Mouse (Mus musculus) stomach, embryonic 16.5 days (tissue): ENCODE measurements around the gene Gpx7. TPM values are rescaled to one million over a fixed set of nuclear protein-coding genes. Genes with fewer than 3 reads are reported as not detected.

Source experiments
- ATAC-seq: fragments of 200-750 bp; cut with Nextera tagmentation; 2 replicates; pipeline ENCODE4 v1.8.0; 2017; ENCODE audit warnings: moderate number of reproducible peaks, moderate TSS enrichment; ENCODE audit not compliant: insufficient read depth, low FRiP score
- H3K27ac ChIP-seq: fragments of 300-500 bp; sonication (generic); 2 replicates; pipeline ENCODE4 v1.5.1; 2014; ENCODE audit warnings: low read length
- H3K27me3 ChIP-seq: fragments of 300-500 bp; sonication (generic); 2 replicates; pipeline ENCODE4 v1.6.1; 2014; ENCODE audit warnings: low read length, control low read depth, mixed read lengths; ENCODE audit not compliant: control insufficient read depth, insufficient read depth
- H3K36me3 ChIP-seq: fragments of 300-500 bp; sonication (generic); 2 replicates; pipeline ENCODE4 v1.6.1; 2014; ENCODE audit warnings: low read length; ENCODE audit not compliant: control insufficient read depth, insufficient read depth
- H3K4me1 ChIP-seq: fragments of 300-500 bp; sonication (generic); 2 replicates; pipeline ENCODE4 v1.6.1; 2014; ENCODE audit warnings: low read length, control low read depth, mixed read lengths; ENCODE audit not compliant: control insufficient read depth, insufficient read depth
- H3K4me2 ChIP-seq: fragments of 300-500 bp; sonication (generic); 2 replicates; pipeline ENCODE4 v1.6.1; 2014; ENCODE audit warnings: low read depth, low read length, mixed read lengths
- H3K4me3 ChIP-seq: fragments of 300-500 bp; sonication (generic); replicated peaks from 2 replicates; pipeline ENCODE4 v1.5.1; 2014; ENCODE audit warnings: mild to moderate bottlenecking, low read length
- H3K9ac ChIP-seq: fragments of 300-500 bp; sonication (generic); 2 replicates; pipeline ENCODE4 v1.6.1; 2014; ENCODE audit warnings: low read length
- H3K9me3 ChIP-seq: fragments of 300-500 bp; sonication (generic); replicated peaks from 2 replicates; pipeline ENCODE4 v1.6.1; 2016; ENCODE audit warnings: low read length, control low read depth; ENCODE audit not compliant: control insufficient read depth
- WGBS: fragments of 180-500 bp; shearing (Covaris S2); extraction: QIAGEN DNeasy Blood & Tissue Kit; methylation state at CpG from one replicate; pipeline ENCODE4 v1.1.7; 2014; 5-methylcytosine and 5-hydroxymethylcytosine counted together
- polyA plus RNA-seq: library from polyadenylated mRNA; unstranded; fragments of >200 nt; fragmentation: Nextera tagmentation; extraction: Ambion mirVana; gene quantifications from 2 replicates; pipeline ENCODE4 v1.2.1, GENCODE M21; 2015

The Gpx7 gene
- polyA plus RNA-seq, 1 experiment from 2014 or later, result 66.6 TPM

DNA sequence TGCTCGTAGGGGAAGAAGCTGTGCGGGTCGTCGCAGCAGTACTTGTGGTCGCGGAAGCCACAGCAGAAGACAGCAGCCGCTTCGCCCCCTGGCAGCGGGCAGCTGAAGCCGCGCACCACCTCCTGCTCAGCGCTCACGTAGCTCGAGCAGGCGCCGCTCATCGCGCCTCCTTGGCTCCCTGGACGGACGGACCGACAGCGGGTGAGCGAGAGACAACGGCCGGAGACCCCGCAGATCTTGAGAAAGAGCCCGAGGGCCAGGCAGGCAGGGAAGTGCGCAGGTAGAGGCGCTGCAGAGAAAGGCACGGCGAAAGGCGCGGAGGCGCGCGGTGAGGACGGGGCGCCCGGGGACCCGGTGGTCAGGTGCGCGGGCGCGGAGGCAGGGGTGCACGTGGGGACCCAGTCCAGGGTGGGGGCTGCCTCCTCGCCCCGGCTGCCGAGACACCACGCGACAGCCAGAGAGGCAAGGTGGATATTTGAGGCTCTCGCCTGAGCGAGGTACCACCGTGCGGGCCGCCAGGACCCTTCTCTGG, 23.5 kb downstream of the Gpx7 start, which contains the start of gene Shisal2a:
Shisal2a (minus strand) TSS at position 167 of the 532 bp plus-strand sequence.
- H3K4me3 ChIP-seq, result peak within 1 kb of the TSS; percentile 52
- peak within 1 kb of the TSS; percentile 89 for H3K4me2 ChIP-seq
- 4% methylated on average over 55 of the region's 55 CpGs for WGBS
- no peak within 1 kb of the TSS for H3K27ac ChIP-seq
- 0 out of 2 replicates have a peak, but pooled peaks have one; percentile 9 for ATAC-seq
- H3K9me3 ChIP-seq, result no peaks in the 10 kb centered on the region
- peaks cover 5% of the 10 kb centered on the region for H3K27me3 ChIP-seq
- no peaks in the 10 kb centered on the region; the same call in 1 of the 2 replicates for H3K4me1 ChIP-seq
- no peaks in the 10 kb centered on the region for H3K36me3 ChIP-seq
- H3K9ac ChIP-seq, result peak within 1 kb of the TSS; percentile 75

- no peak for ATAC-seq
- no peaks in the 10 kb centered on the region for H3K9me3 ChIP-seq
- no peaks in the 10 kb centered on the region for H3K4me1 ChIP-seq
- H3K9ac ChIP-seq, result no peak overlapping the region
- H3K27me3 ChIP-seq, result peaks cover 5% of the 10 kb centered on the region
- no peaks in the 10 kb centered on the region for H3K36me3 ChIP-seq
- no peak overlapping the region for H3K27ac ChIP-seq
- no peak overlapping the region for H3K4me3 ChIP-seq
- no peak overlapping the region for H3K4me2 ChIP-seq
- 23% methylated on average over 1 of the region's 1 CpGs for WGBS
These were observed 26.6 kb downstream of the Gpx7 start for GRCm38 (mm10) chr4:108380146-108380545.

- H3K27me3 ChIP-seq, result peaks cover 5% of the 10 kb centered on the region
- no peak overlapping the region for H3K27ac ChIP-seq
- no peaks in the 10 kb centered on the region for H3K4me1 ChIP-seq
- H3K9me3 ChIP-seq, result no peaks in the 10 kb centered on the region
- H3K4me3 ChIP-seq, result no peak overlapping the region
- no peaks in the 10 kb centered on the region for H3K36me3 ChIP-seq
- no peak overlapping the region for H3K9ac ChIP-seq
- no peak for ATAC-seq
- no peak overlapping the region for H3K4me2 ChIP-seq
- WGBS, result 79% methylated on average over 3 of the region's 3 CpGs
These were observed 27.3 kb downstream of the Gpx7 start for GRCm38 (mm10) chr4:108379476-108379875.

DNA sequence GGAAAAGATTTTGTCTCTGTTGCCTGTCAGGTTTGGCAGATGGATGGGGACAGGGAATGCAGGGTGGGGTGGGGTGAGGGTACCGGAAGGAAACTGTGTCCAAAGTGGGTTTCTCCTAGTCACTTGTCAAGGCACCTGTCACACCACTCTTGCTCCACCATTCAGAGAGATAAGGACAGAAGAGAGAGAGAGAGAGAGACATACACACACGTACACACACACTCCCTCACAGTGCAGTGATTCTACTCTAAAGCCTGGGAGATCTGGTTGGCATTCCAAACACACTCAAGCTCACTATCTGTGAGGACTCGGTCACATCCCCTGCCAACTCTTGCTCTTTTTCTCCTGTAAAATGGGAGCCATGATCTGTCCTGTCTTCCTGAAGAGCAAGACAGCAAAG, 34.6 kb downstream of the Gpx7 start:
- ATAC-seq, result no peak
- WGBS, result 61% methylated on average over 3 of the region's 3 CpGs
- H3K4me2 ChIP-seq, result no peak overlapping the region

DNA sequence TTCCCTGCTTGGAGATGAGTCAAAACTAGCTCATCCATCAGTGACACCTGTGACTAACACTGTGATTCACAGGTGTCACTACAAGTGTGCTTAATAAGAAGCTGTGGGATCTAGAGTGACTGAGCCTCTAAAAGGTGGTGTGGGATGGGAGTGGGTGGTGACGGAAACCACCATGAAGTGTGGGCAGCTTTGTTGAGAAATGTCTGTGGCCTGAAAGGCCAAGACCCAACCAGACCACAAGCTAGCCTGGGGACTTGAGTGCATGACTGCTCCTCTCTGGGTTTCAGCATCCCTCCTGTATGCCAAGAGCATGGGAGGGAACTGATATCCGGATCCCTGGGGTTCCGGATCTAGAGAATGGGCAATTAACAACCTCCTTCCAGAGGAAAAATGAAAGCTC, 35.3 kb downstream of the Gpx7 start:
- Histone ChIP-seq H3K36me3 (no peaks in the 10 kb centered on the region), H3K9ac (no peak overlapping the region), H3K27me3 (no peaks in the 10 kb centered on the region), H3K4me3 (no peak overlapping the region), H3K4me1 (0 out of 2 replicates have a peak, but pooled peaks cover 7% of the 10 kb centered on the region), H3K9me3 (no peaks in the 10 kb centered on the region), H3K4me2 (no peak overlapping the region), H3K27ac (no peak overlapping the region)
- ATAC-seq, result no peak
- WGBS, result 88% methylated on average over 3 of the region's 3 CpGs

More for the DNA sequence above, 34.6 kb downstream of the Gpx7 start:
- Histone ChIP-seq H3K36me3 (no peaks in the 10 kb centered on the region), H3K4me3 (no peak overlapping the region), H3K27me3 (no peaks in the 10 kb centered on the region), H3K4me1 (0 out of 2 replicates have a peak, but pooled peaks cover 7% of the 10 kb centered on the region), H3K9me3 (no peaks in the 10 kb centered on the region), H3K27ac (no peak overlapping the region), H3K9ac (no peak overlapping the region)

GRCm38 (mm10) chr4:108370409-108370808, 36.4 kb downstream of the Gpx7 start:
- 48% methylated on average over 4 of the region's 4 CpGs for WGBS
- Histone ChIP-seq H3K36me3 (no peaks in the 10 kb centered on the region), H3K9me3 (no peaks in the 10 kb centered on the region), H3K4me2 (no peak overlapping the region), H3K27ac (no peak overlapping the region), H3K4me3 (no peak overlapping the region), H3K4me1 (0 out of 2 replicates have a peak, but pooled peaks cover 7% of the 10 kb centered on the region), H3K9ac (no peak overlapping the region), H3K27me3 (no peaks in the 10 kb centered on the region)
- ATAC-seq, result no peak

- Histone ChIP-seq H3K27ac (no peak overlapping the region), H3K36me3 (no peaks in the 10 kb centered on the region), H3K27me3 (no peaks in the 10 kb centered on the region), H3K9ac (no peak overlapping the region), H3K4me3 (no peak overlapping the region), H3K4me1 (peaks cover 8% of the 10 kb centered on the region; the same call in 1 of the 2 replicates), H3K4me2 (no peak overlapping the region), H3K9me3 (no peaks in the 10 kb centered on the region)
- 36% methylated on average over 5 of the region's 5 CpGs for WGBS
- no peak for ATAC-seq
These were observed 37.5 kb downstream of the Gpx7 start for GRCm38 (mm10) chr4:108369254-108369653.

DNA sequence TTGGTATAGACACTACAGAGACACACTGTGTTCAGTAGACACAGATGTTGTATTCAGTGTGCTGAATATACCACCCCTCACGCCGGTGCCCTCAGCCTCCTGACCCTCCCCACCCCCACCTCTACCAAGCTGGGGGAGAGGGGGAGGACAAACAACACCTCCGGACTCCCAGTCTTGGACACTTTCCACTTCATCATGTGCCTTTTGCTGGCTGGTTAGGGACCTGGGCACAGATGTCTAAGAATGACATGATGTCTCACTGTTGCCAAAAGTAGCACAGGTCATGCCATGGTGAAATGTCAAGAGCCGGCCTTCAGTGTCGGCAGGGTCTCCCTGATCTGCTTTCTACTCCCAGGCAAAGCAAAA, 42.7 kb downstream of the Gpx7 start:
- H3K27me3 ChIP-seq, result no peaks in the 10 kb centered on the region
- no peak for ATAC-seq
- no peak overlapping the region for H3K9ac ChIP-seq
- H3K36me3 ChIP-seq, result no peaks in the 10 kb centered on the region
- H3K4me2 ChIP-seq, result no peak overlapping the region
- H3K27ac ChIP-seq, result peak overlapping the region; percentile 96
- no peak overlapping the region for H3K4me3 ChIP-seq
- peaks cover 21% of the 10 kb centered on the region for H3K4me1 ChIP-seq
- H3K9me3 ChIP-seq, result no peaks in the 10 kb centered on the region
- 33% methylated on average over 5 of the region's 5 CpGs for WGBS

GRCm38 (mm10) chr4:108363355-108364110, 43.2 kb downstream of the Gpx7 start:
- 20% methylated on average over 7 of the region's 7 CpGs for WGBS
- peak overlapping the region; percentile 21; the same call in 1 of the 2 replicates for H3K4me3 ChIP-seq
- H3K9me3 ChIP-seq, result no peaks in the 10 kb centered on the region
- H3K9ac ChIP-seq, result peak overlapping the region; percentile 67; the same call in 1 of the 2 replicates
- peak overlapping the region; percentile 50 for H3K4me2 ChIP-seq
- peak overlapping the region; percentile 96 for H3K27ac ChIP-seq
- H3K36me3 ChIP-seq, result no peaks in the 10 kb centered on the region
- no peaks in the 10 kb centered on the region for H3K27me3 ChIP-seq
- peak; percentile 12; the same call in 1 of the 2 replicates for ATAC-seq
- peaks cover 20% of the 10 kb centered on the region for H3K4me1 ChIP-seq
